Mouse (Mus musculus): ENCODE measurements around the gene Astl. TPM values are rescaled to one million over a fixed set of nuclear protein-coding genes. Genes with fewer than 3 reads are reported as not detected.

The Astl gene
- total and polyA plus RNA-seq, 3 experiments: not detected

DNA sequence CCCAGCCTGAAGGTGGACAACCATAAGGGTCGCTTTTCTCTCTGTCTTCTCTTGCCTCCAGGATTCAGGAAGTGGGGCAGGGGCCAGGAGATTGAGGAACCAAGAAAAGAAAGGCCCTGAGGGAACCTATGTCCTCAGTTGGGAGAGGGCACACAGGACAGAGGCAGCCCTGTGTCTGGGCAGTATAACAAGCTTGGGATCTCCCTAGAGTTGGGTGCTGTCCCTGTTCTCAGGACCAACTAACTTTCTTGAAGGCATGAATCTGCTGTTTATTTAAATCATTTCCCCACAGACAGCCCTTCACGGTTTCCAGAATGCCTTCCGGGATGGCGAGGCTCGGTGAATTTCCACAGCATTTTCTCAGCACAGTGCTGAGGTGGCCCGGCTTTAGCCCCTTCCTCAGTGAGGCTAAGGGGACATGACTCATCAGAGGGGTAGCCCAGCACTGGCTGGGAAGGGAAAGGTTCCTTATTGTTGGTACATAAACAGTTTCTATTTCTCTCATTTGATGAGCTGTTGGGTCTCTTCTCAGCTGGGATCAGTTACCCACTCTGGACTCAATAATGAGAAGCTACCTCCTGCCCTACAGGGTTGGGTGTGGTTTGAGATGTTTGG, 15.7 kb upstream of the Astl start:
- no peaks in the 10 kb centered on the region for H3K36me3 ChIP-seq (ENCODE audit: control insufficient read depth in 1 of 2, insufficient read depth in 2 of 2, low read length in 2 of 2)
- no peak for DNase-seq (ENCODE audit: low read depth, low spot score)
- peaks cover 0 to 2% of the 10 kb centered on the region in 2 experiments; a peak in 1 of 4 replicates for H3K27me3 ChIP-seq (ENCODE audit: control insufficient read depth in 1 of 2, insufficient read depth in 2 of 2, low read length in 2 of 2)
- H3K4me3 ChIP-seq (ENCODE audit: control insufficient read depth in 1 of 2, insufficient read depth in 1 of 2, low read depth in 2 of 2, low read length in 2 of 2): no peak overlapping the region
- no peak overlapping the region for H3K27ac ChIP-seq (ENCODE audit: control insufficient read depth, low read depth, low read length)
- no peaks in the 10 kb centered on the region for H3K9me3 ChIP-seq (replicated peaks; ENCODE audit: insufficient read depth, low read length)
- H3K4me1 ChIP-seq (ENCODE audit: control insufficient read depth in 1 of 2, insufficient read depth in 2 of 2, low read length in 2 of 2): 0 out of 4 replicates have a peak, but pooled peaks cover 0 to 3% of the 10 kb centered on the region in 2 experiments
- no peaks in the 10 kb centered on the region for H3K79me2 ChIP-seq (ENCODE audit: control insufficient read depth, insufficient read depth, low read length, poor library complexity)
- TF ChIP-seq CHD1 (IDR thresholded peaks at IDR 0.05; ENCODE audit: low read depth, low read length) (no peak), USF1 (IDR thresholded peaks at IDR 0.05; ENCODE audit: low read depth, low read length) (no peak), TBP (IDR thresholded peaks at IDR 0.05; ENCODE audit: low read depth, low read length) (no peak), BHLHE40 (IDR thresholded peaks at IDR 0.05; ENCODE audit: borderline replicate concordance, low read depth, low read length) (no peak), KAT2A (conservative IDR thresholded peaks at IDR 0.05; ENCODE audit: low read depth, low read length) (no peak), SMC3 (IDR thresholded peaks at IDR 0.05; ENCODE audit: low read depth, low read length) (no peak), ETS1 (IDR thresholded peaks at IDR 0.05; ENCODE audit: low read depth, low read length) (no peak), JUND (IDR thresholded peaks at IDR 0.05; ENCODE audit: low read depth, low read length) (no peak), GABPA (IDR thresholded peaks at IDR 0.05; ENCODE audit: low read depth, low read length) (no peak), MAZ (IDR thresholded peaks at IDR 0.05; ENCODE audit: low read depth, low read length) (no peak), ZC3H11A (IDR thresholded peaks at IDR 0.05; ENCODE audit: low read depth, low read length) (no peak), MXI1 (IDR thresholded peaks at IDR 0.05; ENCODE audit: low read depth, low read length) (no peak), E2F4 (IDR thresholded peaks at IDR 0.05; ENCODE audit: borderline replicate concordance, low read depth, low read length) (no peak), MEF2A (IDR thresholded peaks at IDR 0.05; ENCODE audit: extremely low read depth, insufficient replicate concordance, low read depth, low read length, poor library complexity, severe bottlenecking) (no peak), UBTF (IDR thresholded peaks at IDR 0.05; ENCODE audit: borderline replicate concordance, insufficient read depth, low read depth, low read length) (no peak)
- no peak overlapping the region for H3K9ac ChIP-seq (ENCODE audit: control insufficient read depth, low read depth, low read length, poor library complexity, severe bottlenecking)

GRCm38 (mm10) chr2:127323667-127324066, 14.8 kb upstream of the Astl start:
- no peaks in the 10 kb centered on the region for H3K27me3 ChIP-seq (ENCODE audit: control insufficient read depth in 1 of 2, insufficient read depth in 2 of 2, low read length in 2 of 2)
- no peak overlapping the region for H3K9ac ChIP-seq (ENCODE audit: control insufficient read depth, low read depth, low read length, poor library complexity, severe bottlenecking)
- TF ChIP-seq POLR2AphosphoS2 (IDR thresholded peaks at IDR 0.05; ENCODE audit: low read length) (no peak), CHD1 (IDR thresholded peaks at IDR 0.05; ENCODE audit: low read depth, low read length) (no peak), ELF1 (IDR thresholded peaks at IDR 0.05; ENCODE audit: low read depth, low read length) (no peak), CTCF (IDR thresholded peaks at IDR 0.05 in 2 of 3, conservative IDR thresholded peaks at IDR 0.05 in 1 of 3; ENCODE audit: control insufficient read depth in 1 of 3, insufficient read depth in 1 of 3, low read depth in 2 of 3, low read length in 3 of 3, poor library complexity in 1 of 3, severe bottlenecking in 1 of 3) (no peak), UBTF (IDR thresholded peaks at IDR 0.05; ENCODE audit: borderline replicate concordance, insufficient read depth, low read depth, low read length) (no peak)
- DNase-seq (ENCODE audit: low read depth, low spot score): no peak
- H3K36me3 ChIP-seq (ENCODE audit: control insufficient read depth in 1 of 2, insufficient read depth in 2 of 2, low read length in 2 of 2): no peaks in the 10 kb centered on the region
- H3K4me3 ChIP-seq (ENCODE audit: control insufficient read depth in 1 of 2, insufficient read depth in 1 of 2, low read depth in 2 of 2, low read length in 2 of 2): no peak overlapping the region
- no peaks in the 10 kb centered on the region for H3K9me3 ChIP-seq (replicated peaks; ENCODE audit: insufficient read depth, low read length)
- H3K4me1 ChIP-seq (ENCODE audit: control insufficient read depth in 1 of 2, insufficient read depth in 2 of 2, low read length in 2 of 2): peaks cover 0 to 11% of the 10 kb centered on the region in 2 experiments; a peak in 2 of 4 replicates
- H3K79me2 ChIP-seq (ENCODE audit: control insufficient read depth, insufficient read depth, low read length, poor library complexity): no peaks in the 10 kb centered on the region
- H3K27ac ChIP-seq (ENCODE audit: control insufficient read depth, low read depth, low read length): no peak overlapping the region
